Mouse (Mus musculus): Measurements from ENCODE around the gene Rgs3. TPM values are rescaled to one million over a fixed set of nuclear protein-coding genes. Genes with fewer than 3 reads are reported as not detected.

Gene Rgs3
- polyA plus RNA-seq, 1 experiment from 2014 or later: 62.2 TPM

DNA sequence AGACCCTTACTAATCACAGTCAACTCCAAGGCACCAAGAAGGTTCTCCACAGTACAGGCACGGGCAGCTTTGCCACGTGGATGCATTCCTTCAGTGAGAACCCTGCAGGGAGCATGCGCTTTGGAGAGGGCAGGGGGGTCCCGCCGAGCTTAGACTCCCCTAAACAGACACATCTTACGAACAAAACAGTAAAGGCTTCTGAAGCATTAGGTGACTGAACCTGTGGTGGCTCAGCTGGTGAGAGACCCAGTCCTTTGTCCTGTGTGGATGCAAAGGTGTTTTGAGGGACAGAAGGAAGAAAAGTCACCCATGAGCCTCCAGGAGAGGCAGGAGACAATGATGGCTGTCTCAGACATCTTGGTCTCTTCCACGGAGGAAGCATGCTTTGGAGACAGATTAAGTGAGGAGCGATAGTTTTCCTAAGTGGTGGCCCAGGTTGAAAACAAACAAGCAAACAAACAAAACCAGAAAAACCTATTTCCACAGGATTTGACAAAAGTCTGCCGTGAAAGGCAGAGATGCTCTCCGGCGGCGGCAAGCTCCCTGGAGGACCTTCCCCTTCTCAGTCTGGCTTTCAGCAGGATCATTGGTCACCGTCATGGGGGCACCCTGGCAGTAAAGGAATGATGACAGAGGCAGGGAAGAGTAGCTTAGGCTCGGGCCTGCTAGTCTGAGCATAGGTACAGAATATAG is 100.4 kb downstream of the Rgs3 start:
- Histone ChIP-seq H3K9ac (peak overlapping the region; percentile 51), H3K4me1 (peaks cover 50% of the 10 kb centered on the region), H3K4me2 (peak overlapping the region; percentile 51)

DNA sequence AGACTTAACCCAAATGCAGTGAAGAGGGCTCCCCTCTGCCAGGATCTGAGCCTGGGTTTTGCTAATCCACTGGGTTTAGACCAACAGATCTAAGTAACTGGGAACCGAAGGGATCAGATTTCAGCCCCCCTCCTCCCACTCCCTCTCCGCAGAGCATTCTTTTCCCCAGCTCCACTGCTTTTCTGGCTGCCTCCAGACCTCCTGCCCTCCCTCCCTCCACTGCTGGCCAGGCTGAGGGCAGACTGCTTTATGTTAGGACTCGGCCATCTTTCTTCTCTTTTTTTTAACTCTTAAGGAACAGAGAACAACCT is 100.9 kb downstream of the Rgs3 start:
- Histone ChIP-seq H3K4me3 (no peak overlapping the region), H3K27me3 (replicated peaks) (peaks cover 32% of the 10 kb centered on the region), H3K4me1 (peaks cover 53% of the 10 kb centered on the region), H3K9ac (peak overlapping the region; percentile 51), H3K9me3 (no peaks in the 10 kb centered on the region), H3K27ac (replicated peaks) (peak overlapping the region; percentile 90), H3K36me3 (peaks cover 14% of the 10 kb centered on the region), H3K4me2 (peak overlapping the region; percentile 51)
- ATAC-seq (ENCODE audit: extremely low read depth, insufficient number of reproducible peaks, low FRiP score, low TSS enrichment): peak; percentile 51
- WGBS: 6% methylated on average over 3 of the region's 3 CpGs

More for the DNA sequence above, 100.4 kb downstream of the Rgs3 start:
- H3K27ac ChIP-seq (replicated peaks): peak overlapping the region; percentile 90
- no peak for ATAC-seq (ENCODE audit: extremely low read depth, insufficient number of reproducible peaks, low FRiP score, low TSS enrichment)
- peaks cover 36% of the 10 kb centered on the region for H3K27me3 ChIP-seq (replicated peaks)
- H3K9me3 ChIP-seq: no peaks in the 10 kb centered on the region
- WGBS: 26% methylated on average over 14 of the region's 14 CpGs
- H3K36me3 ChIP-seq: peaks cover 14% of the 10 kb centered on the region
- H3K4me3 ChIP-seq: no peak overlapping the region

DNA sequence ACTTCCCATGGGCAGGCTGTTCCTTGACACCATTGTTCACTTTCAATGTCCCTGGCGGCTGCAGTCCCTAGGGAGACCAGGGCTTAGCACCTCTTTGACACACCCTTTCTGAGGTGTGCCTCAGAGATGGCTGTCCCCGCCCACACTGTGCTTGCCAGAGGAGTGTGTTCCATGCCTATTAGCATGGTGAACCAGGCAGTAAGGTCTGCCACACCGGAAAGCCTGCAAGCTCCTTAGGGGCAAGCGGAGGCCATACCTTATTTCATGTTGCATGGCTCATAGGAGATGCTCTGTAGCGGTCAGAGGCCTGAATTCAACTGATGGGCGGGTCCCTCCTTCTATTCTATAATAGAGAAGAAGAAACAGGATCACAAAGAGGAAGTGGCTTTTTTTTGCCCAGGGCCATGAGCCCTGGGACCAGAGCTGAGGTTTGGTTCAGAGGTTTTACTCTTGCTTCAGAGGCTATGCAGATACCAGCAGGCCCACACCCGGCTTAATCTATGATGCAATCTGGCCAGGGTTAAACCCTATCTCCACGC is 101.7 kb downstream of the Rgs3 start:
- 64% methylated on average over 8 of the region's 8 CpGs for WGBS
- Histone ChIP-seq H3K36me3 (peaks cover 14% of the 10 kb centered on the region), H3K4me2 (no peak overlapping the region), H3K27me3 (replicated peaks) (peaks cover 27% of the 10 kb centered on the region), H3K27ac (replicated peaks) (peak overlapping the region; percentile 90), H3K4me1 (peaks cover 62% of the 10 kb centered on the region), H3K4me3 (no peak overlapping the region), H3K9me3 (no peaks in the 10 kb centered on the region), H3K9ac (0 out of 2 replicates have a peak overlapping the region, but pooled peaks have one; percentile 19)
- no peak for ATAC-seq (ENCODE audit: extremely low read depth, insufficient number of reproducible peaks, low FRiP score, low TSS enrichment)

DNA sequence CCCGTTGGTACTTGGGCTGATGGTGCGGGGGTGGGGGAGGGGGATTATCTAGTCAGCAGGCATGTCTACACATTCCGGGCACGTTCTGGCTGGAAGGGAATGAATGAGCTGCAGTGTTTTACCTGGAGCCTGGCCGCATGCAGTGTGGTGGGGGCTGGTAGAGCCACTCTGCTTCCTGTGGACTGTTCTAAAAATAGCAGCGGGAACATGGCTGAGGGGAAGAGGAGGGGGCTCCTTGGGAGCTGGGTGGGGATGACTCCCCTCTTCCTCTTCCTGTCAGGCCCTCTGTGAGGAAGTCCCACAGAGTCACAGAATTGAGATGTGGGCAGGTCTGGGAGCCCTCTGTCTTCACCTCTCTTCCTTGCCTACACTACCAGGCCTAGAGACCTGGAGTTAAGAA is 103.7 kb downstream of the Rgs3 start:
- Histone ChIP-seq H3K9ac (peak overlapping the region; percentile 28; the same call in 1 of the 2 replicates), H3K27ac (replicated peaks) (peak overlapping the region; percentile 90), H3K36me3 (peaks cover 4% of the 10 kb centered on the region; the same call in 1 of the 2 replicates), H3K27me3 (replicated peaks) (peaks cover 8% of the 10 kb centered on the region), H3K4me1 (peaks cover 62% of the 10 kb centered on the region), H3K4me3 (peak overlapping the region; percentile 19; the same call in 1 of the 2 replicates), H3K9me3 (no peaks in the 10 kb centered on the region), H3K4me2 (peak overlapping the region; percentile 54)
- WGBS: 1% methylated on average over 6 of the region's 6 CpGs
- peak; percentile 32 for ATAC-seq (ENCODE audit: extremely low read depth, insufficient number of reproducible peaks, low FRiP score, low TSS enrichment)

DNA sequence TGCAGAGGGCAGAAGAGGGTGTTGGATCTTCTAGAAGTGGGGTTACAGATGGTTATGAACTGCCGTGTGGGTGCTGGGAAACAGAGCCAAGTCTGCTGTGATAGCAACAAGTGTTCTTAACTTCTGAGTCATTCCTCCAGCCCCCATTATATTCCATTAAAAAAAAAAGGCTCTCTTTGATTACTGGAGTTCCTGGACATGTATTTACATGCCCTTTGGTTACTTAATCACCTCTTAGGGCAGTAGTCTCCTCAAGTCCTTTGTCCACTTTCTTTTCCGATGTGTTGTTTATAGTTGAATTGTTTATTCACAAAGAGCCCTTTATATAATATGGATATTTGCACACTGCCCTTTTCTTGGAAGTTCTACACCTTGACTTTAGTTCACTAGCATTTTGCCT is 106.2 kb downstream of the Rgs3 start:
- Histone ChIP-seq H3K4me3 (no peak overlapping the region), H3K4me1 (peaks cover 68% of the 10 kb centered on the region), H3K36me3 (peaks cover 4% of the 10 kb centered on the region; the same call in 1 of the 2 replicates), H3K9me3 (no peaks in the 10 kb centered on the region), H3K9ac (no peak overlapping the region), H3K27ac (replicated peaks) (no peak overlapping the region), H3K4me2 (no peak overlapping the region), H3K27me3 (replicated peaks) (no peaks in the 10 kb centered on the region)
- ATAC-seq (ENCODE audit: extremely low read depth, insufficient number of reproducible peaks, low FRiP score, low TSS enrichment): no peak
- 58% methylated on average over 2 of the region's 2 CpGs for WGBS

DNA sequence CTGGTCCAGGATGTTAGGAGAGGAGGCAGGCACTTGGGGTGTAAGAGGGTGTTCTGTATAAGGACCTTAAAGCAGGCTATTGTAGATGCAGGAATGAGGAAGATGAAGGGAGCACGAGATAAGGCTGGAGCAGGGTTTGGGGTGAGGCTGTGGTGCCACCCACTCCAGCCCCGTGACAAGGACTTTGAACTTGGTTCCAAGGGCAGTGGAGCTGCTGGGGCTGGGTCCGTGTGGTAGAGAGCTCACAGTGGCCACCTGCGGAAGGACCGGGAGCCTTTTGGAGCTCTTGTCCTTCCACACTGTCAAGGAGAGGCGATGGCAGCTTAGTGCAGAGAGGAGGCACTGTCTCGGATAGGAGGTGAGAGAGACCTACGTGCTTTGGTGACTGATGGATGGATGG is 109.0 kb downstream of the Rgs3 start:
- Histone ChIP-seq H3K4me1 (peaks cover 61% of the 10 kb centered on the region), H3K36me3 (peaks cover 4% of the 10 kb centered on the region; the same call in 1 of the 2 replicates), H3K9ac (no peak overlapping the region), H3K9me3 (no peaks in the 10 kb centered on the region), H3K4me3 (no peak overlapping the region), H3K27ac (replicated peaks) (no peak overlapping the region), H3K27me3 (replicated peaks) (peaks cover 19% of the 10 kb centered on the region), H3K4me2 (no peak overlapping the region)
- 76% methylated on average over 8 of the region's 8 CpGs for WGBS
- no peak for ATAC-seq (ENCODE audit: extremely low read depth, insufficient number of reproducible peaks, low FRiP score, low TSS enrichment)

DNA sequence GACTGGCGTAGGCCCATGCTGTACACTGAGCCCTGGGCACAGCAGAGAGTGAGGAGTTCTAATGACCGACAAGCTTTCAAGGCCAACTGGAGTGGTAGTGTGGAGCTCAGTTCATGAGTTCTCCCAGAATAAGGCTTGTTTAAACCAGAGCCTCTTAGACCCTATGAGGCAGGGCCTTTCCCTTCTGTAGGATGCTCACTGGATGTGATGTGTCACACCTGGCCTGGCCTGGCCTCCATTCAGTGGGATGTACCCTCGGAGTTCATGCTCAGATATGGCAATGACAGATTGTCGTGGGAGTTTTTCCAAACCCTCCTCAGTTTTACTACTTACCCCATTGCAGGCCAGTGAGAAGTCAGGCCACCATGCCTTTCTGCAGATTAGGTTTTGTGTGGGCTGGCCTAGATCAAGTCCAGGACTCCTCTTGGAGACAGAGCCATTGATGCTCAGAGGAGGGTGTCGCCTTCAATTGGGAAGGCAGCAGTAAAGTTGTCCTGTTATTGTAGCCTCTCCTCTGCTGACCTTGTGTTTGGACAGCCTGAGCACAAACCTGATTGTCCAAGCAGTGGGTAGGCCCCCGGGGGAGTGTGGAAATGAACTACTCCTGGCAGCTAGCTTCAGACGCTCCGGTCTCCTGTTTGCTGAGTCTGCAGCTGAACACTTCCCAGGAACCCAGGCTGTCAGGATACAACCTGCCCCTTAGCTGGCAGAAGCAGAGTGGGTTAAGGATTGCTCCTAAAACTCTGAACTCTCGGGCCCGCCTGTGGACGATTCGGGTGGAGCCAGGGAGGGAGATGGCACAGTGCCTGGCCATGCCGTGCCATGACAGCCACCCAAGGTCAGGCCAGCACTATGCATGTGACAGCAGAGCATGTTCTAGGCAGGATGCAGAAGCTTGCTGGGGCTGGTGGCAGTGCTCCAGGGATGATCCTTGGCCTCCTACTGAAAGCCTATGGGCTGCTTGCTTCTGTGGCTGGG is 109.7 kb downstream of the Rgs3 start:
- Histone ChIP-seq H3K9ac (peak overlapping the region; percentile 42; the same call in 1 of the 2 replicates), H3K36me3 (peaks cover 4% of the 10 kb centered on the region; the same call in 1 of the 2 replicates), H3K27me3 (replicated peaks) (peaks cover 19% of the 10 kb centered on the region), H3K4me1 (peaks cover 58% of the 10 kb centered on the region), H3K27ac (replicated peaks) (peak overlapping the region; percentile 21; the same call in 1 of the 2 replicates), H3K9me3 (no peaks in the 10 kb centered on the region), H3K4me3 (no peak overlapping the region), H3K4me2 (no peak overlapping the region)
- ATAC-seq (ENCODE audit: extremely low read depth, insufficient number of reproducible peaks, low FRiP score, low TSS enrichment): no peak
- 69% methylated on average over 13 of the region's 13 CpGs for WGBS

DNA sequence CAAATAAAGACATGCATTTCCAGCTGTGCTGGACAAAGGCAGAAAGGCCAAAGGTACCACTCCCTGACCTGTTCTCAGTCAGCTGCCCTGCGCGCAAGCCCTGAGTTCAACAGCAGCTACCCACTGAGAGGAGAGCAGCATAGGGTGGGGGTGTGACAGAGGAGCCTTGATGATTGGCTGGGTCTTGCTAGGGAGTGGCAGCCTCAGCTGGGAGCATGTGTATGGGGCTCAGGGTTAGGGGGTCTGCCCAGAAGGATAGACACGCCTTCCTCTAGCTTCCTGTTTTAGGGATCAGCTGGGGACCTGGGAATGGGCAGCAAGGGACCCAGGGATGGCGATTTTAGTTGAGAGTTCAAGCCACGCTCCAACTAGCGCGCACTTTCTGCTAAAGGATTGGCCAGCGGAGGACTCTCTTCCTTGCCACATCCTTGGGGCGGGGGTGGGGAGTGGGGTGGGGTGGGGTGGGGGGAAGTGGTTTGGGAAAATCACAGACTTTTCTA is 113.9 kb downstream of the Rgs3 start:
- H3K4me1 ChIP-seq: peaks cover 77% of the 10 kb centered on the region
- peak overlapping the region; percentile 61 for H3K4me3 ChIP-seq
- WGBS: 16% methylated on average over 9 of the region's 9 CpGs
- no peaks in the 10 kb centered on the region for H3K9me3 ChIP-seq
- peak overlapping the region; percentile 83 for H3K9ac ChIP-seq
- no peak overlapping the region for H3K27ac ChIP-seq (replicated peaks)
- ATAC-seq (ENCODE audit: extremely low read depth, insufficient number of reproducible peaks, low FRiP score, low TSS enrichment): no peak
- peaks cover 50% of the 10 kb centered on the region for H3K27me3 ChIP-seq (replicated peaks)
- H3K4me2 ChIP-seq: peak overlapping the region; percentile 72
- no peaks in the 10 kb centered on the region for H3K36me3 ChIP-seq

DNA sequence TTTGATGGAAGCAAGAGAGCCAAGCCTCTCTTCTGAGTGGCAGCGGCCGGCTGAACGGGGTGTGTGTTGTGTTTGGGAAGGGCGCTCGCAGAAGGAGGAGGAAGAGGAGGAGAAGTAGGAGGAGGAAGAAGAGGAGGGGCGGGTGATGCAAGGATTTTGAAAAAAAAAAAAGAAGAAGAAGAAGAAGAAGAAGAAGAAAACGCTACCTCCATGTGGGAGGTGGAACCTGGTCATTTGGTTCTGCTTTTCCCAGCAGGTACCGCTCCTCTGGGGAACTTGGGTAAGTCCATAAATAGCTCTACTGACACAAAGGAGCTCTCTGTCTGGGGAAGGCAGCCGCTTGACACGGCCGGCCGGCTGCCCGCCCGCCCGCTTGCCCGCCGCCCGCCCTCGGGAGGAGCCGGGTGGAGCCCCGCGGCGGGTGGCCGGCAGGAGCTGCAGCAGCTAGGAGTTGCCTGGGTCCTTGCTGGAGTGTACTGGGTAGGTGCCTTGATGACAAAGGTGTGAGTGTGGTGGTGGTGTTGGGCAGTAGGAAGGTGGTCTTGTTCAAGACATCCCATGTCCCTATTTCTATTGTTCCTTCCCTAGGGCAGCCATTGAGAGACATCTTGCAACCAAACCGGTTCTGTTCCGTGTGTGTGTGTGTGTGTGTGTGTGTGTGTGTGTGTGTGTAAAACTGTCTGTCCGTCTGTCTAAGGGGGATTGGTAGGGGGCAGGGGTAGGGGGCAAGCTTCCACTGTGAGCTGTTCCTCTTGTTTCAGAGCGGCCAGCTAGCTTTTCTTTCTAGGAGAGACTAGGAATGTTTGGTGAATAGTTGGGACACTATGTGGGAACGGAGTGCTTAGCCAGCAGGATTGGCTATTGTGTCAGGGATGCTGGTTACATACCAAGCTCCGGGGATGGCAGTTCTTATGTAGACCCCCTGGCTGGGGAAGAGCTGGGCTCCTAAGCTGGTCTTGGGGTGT is 114.7 kb downstream of the Rgs3 start:
- WGBS: 10% methylated on average over 29 of the region's 30 CpGs
- Histone ChIP-seq H3K9me3 (no peaks in the 10 kb centered on the region), H3K27ac (replicated peaks) (peak overlapping the region; percentile 32; the same call in 1 of the 2 replicates), H3K4me1 (peaks cover 74% of the 10 kb centered on the region), H3K4me3 (peak overlapping the region; percentile 61), H3K36me3 (no peaks in the 10 kb centered on the region), H3K4me2 (peak overlapping the region; percentile 72), H3K27me3 (replicated peaks) (peaks cover 55% of the 10 kb centered on the region), H3K9ac (peak overlapping the region; percentile 83)
- no peak for ATAC-seq (ENCODE audit: extremely low read depth, insufficient number of reproducible peaks, low FRiP score, low TSS enrichment)

DNA sequence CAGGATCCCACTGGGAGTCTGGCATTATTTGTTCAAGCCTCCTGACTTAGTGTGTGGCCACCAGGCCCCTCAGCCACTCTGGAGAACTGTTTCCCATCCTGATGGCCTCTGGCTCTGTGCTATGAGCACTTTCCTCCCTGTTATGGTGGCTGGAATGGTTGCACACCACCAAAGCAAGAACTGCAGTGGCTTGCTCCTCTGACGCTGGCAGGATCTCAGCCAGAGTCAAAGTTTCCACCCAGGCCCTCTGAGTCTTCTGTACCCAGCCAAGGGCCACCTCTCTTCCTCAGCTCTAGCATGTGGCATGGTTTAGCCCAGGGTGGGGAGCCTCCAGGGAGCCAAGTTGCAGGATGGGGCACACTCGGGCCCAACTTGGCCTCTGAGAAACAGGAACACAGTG is 115.7 kb downstream of the Rgs3 start:
- peaks cover 59% of the 10 kb centered on the region for H3K27me3 ChIP-seq (replicated peaks)

More for the DNA sequence above, 115.7 kb downstream of the Rgs3 start:
- Histone ChIP-seq H3K9ac (peak overlapping the region; percentile 83), H3K9me3 (no peaks in the 10 kb centered on the region), H3K4me2 (peak overlapping the region; percentile 72), H3K4me1 (peaks cover 65% of the 10 kb centered on the region), H3K27ac (replicated peaks) (no peak overlapping the region), H3K36me3 (peaks cover 3% of the 10 kb centered on the region), H3K4me3 (peak overlapping the region; percentile 61)
- WGBS: 65% methylated on average over 2 of the region's 2 CpGs
- ATAC-seq (ENCODE audit: extremely low read depth, insufficient number of reproducible peaks, low FRiP score, low TSS enrichment): no peak
